Mouse (Mus musculus) retina, postnatal 1 day (tissue): ENCODE measurements around the gene Calhm5.

ENCODE experiments used
- DNase-seq: peaks from one replicate; pipeline ENCODE4 v3.0.0-alpha.2; 2012

The Calhm5 gene

DNA sequence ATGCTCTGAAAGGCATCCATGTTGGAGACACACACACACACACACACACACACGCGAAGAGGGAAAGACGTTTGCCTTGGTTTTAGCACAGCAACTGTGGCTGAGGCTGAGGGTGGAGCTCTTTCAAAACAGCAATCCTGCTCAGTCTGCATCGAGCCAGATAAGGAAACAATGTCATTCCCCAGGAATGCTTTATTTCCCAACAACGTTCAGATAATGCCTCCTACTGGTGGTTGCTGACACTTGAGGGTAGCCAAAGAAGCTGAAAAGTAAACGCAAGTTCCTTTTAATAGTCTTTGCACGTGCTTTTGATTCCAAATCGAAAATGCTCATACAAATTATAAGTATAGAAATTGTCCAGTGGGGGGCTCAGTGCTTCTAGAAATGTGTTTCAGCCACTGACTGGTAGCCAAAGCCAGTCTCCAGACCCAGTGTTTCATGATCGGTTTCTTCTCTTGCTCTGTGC, at the start of gene Calhm5:
Calhm5 (minus strand) TSS at position 102 of the 466 bp plus-strand sequence.
- peak; percentile 39 for DNase-seq

DNA sequence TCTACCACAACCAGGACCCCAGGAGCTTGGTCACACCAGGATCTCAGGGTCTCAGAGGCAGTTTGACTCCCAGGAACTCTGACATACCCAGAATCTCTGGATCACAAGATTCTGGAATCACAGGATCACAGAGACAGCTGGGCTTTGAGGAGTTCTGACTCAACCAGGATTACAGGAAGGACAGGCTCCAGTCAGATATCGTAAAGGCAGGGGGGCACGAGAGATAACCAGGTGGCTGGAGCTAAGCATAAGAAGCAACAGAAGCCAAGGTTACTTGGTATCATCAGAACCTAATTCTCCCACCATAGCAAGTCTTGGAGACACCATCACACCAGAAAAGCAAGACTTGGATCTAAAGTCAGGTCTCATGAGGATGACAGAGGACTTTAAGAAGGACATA, 45.4 kb upstream of the Calhm5 start:
- no peak for DNase-seq

DNA sequence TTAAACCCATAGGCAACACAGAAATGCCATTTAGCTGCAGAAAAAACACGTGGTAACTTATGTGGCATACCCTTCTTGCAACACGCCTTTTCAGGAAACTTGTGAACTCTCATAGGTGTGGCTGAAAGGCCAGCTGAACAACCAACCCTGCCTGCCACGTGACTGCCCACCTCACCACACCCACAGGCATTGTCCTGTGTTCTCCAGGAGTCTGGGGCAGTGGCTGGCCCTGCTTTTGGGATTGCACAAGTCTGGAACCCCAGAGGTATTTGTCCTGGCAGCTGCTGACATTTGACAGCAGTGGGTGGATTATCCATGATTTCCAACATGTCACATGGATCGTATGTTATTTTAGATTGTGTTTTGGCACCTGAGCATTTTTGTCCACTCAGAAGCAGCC, 43.4 kb upstream of the Calhm5 start:
- no peak for DNase-seq

DNA sequence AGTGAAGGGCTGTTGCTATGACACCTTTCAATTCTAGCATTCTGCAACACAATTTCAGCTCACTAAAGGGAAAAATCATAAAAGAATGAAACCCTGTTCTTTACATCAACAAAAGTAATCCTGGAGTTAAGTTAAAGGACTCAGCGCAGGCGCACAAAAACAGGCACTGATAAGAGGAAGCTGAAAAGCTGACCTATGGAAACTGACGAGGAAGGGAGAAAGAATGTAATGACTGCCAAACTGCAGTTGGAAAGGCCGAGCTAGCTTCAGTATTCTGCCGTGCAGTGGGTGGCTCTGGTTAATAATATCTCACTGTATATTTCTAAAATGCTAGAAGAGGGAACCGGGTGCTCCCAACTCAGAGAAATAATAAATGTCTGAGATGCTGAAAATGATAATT, 41.7 kb upstream of the Calhm5 start:
- DNase-seq: no peak

DNA sequence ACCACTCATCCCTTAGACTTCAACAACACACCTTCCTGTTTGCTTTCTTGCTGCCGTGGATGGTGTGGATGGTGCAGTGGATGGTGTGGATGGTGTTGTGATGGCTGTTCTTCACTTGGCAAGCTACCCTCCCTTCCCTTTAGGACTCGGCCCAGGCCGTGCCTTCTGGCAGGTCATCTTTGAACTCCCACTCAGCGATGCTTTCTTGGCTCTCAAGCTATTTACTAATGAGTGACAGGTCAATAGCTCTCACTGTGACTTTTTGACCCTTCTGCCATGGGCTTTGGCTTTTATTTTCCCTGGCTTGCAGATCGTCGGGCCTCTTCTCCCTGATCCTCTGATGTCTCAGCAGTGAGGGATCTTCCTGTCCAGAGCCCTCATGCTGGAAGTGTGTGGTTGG, 40.1 kb upstream of the Calhm5 start:
- DNase-seq: no peak

DNA sequence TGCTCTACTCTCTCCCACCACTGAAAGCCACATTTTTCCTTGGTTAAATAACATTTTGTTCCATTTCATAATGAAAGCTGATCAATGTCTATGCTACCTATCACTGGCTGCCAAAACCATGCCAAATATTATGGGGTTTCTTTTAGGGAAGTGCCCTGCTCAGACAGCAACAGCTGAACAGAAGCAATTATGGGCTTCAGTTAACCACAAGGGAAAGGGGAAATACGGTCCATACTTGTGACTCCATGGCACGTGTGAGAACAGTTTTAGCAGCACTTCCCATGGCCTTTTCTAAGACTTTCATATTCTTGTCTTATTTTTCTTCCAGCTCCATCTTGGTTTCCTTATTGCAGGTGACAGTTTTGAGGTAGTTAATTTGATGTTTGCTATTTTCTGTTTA, 35.0 kb upstream of the Calhm5 start:
- DNase-seq: no peak

DNA sequence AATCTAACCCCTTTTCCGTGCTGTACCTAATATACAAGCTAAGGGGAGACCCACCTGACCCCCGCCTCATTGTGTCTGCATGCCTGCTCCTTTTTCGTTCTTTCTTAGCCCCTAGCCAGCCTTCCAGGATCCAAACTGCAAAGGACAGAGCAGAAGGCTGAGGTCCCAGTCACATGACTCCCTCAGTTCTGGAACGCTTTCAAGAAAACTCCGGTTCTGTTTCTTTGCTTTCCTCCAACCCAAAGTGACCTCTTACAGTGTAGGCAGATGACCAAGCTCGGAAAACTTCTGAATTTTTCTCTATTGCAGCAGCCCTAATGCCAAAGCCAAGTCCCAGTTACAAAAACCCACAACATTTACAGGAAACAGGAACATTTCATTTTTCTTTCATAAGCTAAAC, 32.1 kb upstream of the Calhm5 start:
- DNase-seq: no peak

DNA sequence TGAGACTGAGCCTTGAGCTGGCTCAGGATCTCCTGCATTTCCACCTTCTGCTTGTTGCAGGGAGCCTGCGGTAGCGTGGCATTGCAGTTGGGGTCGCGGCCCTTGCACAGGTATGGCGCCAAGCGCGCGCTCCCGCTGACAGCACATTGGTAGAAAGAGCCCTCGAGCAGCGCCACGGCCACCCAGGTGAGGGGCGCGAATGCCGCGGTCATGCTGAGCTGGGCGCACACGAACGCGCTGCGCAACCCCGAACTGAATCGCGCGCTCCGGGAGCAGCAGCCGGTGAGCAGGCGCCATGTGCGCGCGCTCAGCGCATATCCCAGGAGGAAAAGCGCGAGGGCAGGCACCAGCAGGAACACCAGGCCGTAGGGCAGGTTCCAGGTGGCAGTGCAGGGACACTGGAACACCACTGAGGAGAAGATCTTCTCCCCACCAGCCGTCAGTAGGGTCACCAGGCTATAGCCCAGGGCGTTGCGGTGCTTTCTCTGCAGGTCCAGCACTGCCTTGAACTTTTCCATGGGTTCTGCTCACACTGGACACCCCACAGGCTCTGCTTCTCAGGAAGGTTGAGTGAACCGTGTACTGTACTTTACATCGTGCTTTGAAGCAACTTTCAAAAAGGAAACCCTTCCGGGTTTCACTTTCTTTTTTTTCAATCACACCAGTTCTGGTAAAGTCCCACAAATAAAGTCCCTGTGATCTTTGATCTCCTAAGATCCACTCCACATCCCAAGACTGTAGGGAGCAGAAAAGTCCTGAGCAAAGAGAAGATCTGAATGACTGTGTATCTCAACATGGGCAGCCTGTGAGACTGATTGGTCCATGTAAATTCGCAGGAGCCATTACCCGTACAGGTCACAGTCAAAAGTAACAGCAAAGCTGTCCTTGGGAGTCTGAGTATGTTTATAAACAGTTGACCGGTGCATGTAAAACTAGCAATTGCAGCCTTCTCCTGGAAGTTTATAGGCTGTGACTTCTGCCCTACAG, 31.4 kb upstream of the Calhm5 start, which contains the start of gene Calhm6:
Calhm6 (minus strand) TSS at position 593 of the 987 bp plus-strand sequence.
- DNase-seq: peak; percentile 66

DNA sequence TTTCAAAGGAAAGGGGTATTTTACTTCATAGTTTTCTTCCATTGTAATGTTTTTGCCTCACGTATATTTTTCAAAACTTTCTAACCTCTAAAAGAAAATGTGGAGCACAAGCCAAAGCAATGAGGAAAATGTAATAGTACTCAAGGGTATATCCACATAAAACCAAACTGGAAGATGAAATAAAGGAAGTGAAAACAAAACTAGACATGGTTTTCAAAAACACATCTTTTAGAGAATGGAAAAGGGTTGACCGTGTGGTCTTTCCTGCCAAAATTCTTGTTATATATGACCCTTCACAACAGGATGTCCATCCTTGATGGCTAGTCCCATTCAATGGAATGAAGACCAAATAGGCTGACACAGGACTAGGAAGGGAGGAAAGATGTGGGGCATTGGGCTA, 22.1 kb upstream of the Calhm5 start:
- DNase-seq: no peak

DNA sequence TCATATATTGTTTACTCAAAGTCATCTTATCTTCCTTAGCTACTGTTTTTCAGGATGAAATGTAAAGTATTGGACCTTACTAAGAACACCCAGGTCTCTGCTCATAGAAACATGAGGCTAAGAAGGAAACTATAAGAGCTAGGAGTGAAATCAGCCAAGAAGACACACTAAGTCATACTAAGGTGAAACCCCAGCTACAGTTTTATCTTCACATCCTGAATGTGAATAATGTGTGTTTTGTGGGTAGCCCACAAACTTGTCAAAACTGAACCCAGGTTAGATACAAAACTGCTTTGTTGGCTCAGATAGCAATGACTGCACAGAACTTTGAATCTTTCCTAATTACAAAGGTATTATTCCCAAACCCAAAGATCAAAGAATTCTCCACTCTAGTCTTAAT, 21.5 kb upstream of the Calhm5 start:
- no peak for DNase-seq

DNA sequence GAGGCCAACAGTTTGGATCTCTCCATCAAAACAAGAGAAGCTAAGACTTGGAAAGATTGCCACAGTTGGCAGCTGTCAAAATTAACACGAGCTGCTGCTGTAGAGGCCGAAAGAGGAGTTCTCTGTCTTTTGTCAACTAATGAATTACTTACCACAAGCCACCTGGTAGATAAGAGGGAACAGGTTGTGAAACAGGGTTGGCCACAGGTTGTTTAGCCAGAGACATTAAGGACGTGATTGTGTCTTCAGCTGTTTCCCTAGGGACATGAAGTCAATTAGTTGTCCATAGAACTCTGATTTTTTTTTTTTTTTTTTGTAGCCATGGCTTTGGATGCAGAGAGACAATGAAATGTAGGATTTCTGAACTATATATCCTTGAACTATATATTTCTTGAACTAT, 20.8 kb upstream of the Calhm5 start:
- DNase-seq: no peak

DNA sequence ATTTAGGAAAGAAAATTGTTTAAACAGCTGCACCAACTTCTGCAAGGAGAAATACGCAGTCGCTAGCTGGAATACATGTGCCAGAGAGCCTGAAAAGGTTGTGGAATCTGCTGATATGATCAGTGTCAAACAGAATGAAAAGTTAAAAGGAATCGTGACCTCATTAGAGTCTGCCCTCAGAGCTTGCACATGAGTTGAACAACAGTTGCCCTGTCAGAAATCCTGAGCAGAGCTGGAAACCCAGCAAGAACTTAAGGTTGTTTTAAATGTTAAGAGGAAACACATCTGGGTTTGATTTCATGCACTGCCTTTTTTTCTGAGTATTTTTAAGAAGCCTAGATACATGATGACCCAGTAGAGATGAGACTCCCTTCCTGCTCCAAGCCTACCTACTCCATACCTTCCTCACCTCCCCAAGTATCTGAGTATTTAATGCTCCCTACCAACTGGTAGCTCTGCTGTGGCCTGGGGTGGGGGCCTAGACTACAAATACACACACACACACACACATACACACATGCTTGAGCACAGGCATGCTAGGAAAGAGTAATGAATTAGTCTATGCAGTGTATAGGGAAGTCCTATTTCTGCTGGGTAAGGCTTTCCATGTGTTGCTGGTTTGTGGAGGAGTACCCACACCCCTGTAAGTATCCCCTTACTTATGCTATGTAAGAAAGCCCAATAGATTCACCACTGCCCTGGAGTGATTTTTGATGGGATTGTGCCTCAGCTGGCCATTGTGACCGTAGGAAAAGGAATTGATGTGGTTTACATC, 15.8 kb upstream of the Calhm5 start:
- no peak for DNase-seq

DNA sequence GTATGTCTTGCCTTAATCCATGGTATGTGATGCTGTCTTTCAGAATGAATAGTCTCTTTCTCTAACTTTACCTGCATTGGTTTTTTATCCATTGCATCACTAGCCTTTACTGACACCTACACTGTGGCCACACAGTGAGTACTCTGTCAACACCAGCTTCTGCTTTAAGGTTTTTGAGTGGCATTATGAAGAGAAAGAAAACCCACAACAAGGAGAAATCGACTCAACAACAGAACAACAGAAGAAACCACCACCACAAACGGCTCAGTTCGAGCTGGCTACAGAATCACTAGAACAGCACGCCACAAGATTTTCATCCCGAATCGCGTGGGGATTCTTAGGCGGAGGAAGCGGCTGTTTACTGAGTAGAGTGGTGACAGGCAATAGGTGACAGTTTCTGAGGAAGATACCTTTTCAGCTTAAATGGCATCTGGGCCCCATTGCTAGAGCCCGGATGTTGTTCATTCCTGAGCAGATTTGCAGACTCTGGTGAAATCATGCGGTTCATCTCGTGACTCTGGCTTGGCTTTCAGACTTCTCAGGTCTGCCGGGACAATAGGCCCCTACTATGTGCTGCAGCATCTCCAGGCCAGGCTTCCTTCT, 14.6 kb upstream of the Calhm5 start:
- DNase-seq: no peak

DNA sequence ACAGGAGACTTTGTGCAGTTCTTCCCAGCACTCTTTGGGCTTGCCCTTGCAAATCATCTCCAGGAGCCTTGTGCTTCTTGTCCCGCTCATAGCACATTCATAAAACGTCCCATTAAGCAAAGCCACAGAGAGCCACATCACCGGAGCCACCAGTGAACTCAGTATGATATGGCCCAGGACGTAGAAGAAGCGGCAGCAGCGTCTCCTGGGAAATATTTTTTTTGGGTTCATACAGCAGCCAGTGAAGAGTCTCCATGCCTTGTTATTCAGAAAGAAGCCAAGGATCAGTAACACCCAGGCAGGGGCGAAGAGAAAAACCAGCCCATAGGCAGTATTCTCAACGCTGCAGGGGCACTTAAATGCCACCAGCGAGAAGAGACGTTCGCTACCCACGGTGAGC, 355 bp downstream of the Calhm5 start:
- DNase-seq: peak; percentile 2

DNA sequence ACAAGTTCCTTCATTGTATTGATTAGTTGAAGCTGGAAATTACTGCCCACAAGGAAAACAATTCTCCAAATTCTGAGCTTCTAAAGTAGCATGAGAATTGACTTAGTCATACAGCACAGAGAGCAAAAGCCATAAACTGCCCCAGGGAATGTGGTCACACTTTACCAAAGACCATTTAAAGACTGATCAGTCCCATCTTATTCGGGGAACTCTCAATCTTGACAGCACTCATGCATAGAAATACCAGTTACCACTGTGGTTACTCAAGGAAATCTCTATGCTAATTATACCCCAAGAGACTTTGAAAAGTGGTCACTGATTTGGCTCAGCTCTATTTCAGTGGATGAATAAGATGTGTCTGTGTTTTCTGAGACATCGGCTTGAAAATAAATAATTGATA, 1.2 kb downstream of the Calhm5 start:
- DNase-seq: peak; percentile 32

DNA sequence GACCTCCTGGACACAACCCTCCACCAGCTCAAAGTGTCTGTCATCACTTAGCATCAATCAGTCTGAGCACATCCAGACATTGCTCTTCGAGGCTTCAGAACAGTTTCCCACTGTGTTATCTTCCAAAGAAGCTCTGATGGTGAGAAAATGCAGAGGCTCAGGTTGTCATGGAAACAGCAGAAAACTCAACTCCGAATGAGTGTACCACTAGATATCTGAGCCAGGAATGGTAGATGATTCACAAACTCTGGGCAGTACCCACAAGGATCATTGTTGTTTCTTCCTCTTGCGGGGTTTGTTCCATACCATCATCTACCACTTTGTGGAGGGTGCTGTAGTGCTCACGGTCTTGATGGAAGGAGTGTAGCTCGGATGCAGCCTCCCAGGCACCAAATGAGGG, 4.4 kb downstream of the Calhm5 start:
- no peak for DNase-seq

DNA sequence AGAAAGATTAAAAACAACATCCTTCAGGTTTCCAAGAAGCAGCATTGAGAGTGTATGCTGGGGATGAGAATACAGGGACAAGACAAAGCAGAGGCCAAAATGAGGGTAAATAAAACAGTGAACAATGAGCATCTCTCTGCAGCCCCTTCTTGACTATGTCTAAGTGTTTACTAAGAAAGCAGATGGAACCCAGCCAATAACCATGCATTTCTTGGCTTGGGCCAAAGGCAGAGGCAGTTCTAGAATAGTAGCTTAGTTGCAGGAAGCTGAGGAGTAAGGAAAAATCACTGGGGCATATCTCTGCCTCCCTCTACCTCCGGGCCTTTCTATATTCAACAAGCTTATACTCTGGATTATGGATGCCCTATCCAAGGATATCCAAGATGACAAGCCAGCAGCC, 5.8 kb downstream of the Calhm5 start:
- DNase-seq: no peak

DNA sequence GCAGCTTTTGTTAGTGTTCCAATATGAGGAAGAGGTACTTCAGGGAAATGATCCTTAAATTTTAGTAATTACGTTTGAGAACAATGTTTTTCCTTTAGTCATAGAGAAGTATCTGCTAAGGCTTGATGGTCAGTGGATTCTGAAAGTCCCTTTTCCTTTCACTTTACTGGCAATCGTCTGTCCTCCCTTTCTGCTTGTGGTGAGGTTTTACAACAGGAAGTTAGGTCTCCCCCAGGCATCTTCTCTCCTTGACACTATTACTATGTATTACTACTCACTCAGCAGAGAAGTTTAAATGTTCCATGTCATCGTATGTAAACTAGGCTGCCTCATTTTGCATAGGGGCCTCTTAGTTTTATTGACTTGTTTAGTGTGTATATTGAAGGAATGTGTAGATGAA, 6.8 kb downstream of the Calhm5 start:
- DNase-seq: no peak

DNA sequence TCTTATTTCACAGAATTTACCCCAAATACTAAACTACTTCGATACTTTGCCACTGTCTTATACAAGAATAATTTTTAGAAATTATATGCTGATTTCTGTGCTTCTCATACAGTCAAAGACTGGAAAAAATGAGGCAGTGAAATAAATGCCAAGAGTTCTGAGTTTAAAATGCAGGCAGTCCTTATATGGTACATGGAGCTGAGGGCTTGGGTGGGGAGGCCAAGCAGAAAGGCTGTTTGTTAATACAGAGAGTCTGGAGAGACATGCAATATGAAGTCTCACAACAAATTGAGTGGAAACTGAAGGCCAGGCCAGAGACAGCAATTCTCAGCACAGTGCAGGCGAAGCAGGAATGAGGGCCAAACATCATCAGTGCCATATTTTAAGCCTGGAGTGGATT, 7.8 kb downstream of the Calhm5 start:
- no peak for DNase-seq

DNA sequence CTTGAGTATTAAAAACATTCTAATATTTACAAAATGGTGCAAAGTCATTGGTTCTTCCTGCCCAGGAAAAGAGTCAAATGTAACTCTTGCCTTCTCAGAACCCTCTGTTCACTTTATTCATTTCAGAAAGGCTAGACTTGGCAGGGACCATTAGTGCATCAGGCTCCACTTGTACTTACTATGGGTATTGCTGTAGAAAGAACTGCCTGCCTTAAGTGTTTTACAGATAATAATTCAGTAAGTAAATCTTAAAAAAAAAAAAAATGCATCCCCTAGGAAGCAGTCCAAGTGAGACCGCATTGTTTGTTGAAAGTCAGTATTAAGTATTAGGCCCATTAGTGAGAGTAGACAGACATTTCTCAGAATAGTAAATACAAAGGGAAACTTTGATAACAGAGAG, 9.8 kb downstream of the Calhm5 start:
- DNase-seq: no peak

DNA sequence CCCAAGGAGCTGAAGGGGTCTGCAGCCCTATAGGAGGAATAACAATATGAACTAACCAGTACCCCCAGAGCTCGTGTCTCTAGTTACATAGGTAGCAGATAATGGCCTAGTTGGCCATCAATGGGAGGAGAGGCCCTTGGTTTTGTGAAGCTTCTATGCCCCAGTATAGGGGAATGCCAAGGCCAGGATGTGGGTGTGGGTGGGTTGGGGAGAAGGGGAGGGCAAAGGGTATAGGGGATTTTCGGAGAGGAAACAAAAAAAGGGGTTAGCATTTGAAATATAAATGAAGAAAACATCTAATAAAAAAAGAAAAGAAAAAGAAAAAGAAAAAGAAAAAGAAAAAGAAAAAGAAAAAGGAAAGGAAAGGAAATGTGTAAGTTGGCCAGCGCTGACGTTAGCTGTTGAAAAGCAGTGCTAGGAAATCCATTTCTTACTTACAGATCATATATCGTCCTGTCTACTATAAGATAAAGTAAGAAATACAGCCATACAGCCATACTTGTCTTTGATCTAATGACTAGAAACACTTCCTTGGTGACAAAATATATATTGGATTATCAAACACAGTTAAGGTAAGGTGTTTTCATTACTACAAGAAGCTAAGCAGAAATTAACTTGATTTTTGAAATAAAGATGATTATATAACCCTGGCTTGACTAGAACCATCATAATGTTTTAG, 21.7 kb downstream of the Calhm5 start:
- DNase-seq: no peak

DNA sequence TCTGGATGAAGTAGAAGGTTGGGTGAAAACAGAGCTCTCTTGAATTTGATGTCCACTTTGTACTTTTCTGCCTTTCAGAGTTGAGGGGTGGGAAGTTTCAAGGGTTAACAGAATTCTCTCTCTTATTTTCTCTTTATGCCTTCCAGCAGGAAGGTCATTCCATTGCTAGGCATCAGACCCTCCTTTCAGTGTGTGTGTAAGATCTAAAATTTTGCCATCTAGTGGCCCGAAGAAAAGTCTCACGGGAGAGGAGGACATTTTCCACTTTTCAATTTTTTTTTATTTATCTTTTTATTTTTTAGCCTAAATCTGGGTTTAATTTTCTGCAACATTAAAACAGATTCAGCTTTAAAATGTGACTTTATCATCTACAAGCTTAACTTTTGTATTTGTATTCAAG, 24.7 kb downstream of the Calhm5 start:
- no peak for DNase-seq

DNA sequence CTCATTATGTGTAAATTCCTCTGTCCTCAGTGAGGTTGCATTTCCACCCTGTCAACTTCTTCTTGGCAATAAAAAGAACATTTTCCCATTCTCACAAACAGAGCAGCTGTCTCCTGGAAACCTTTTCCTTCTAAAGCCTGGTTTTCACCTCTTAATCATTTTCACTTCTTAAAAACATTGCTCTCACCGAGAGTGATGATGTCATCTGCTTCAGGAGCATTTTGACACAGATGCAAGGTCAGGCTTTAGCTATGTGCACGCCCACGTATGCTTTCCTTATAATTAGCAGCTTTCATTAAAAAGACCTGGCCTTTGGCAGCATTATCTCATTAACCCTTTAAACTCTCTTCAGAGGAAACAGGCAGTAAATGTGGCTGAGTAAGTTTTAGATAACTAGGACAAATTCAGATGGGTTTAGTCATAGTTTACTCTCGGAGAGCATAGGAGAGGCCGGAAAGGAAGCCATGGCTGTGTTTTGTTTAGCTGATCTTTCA, 25.3 kb downstream of the Calhm5 start:
- DNase-seq: peak; percentile 4
